Mouse (Mus musculus) effector memory CD4-positive, alpha-beta T cell, adult 5 months (primary cell): ENCODE measurements around the gene Fam168a. TPM values are rescaled to one million over a fixed set of nuclear protein-coding genes. Genes with fewer than 3 reads are reported as not detected.

ENCODE experiments used
- polyA plus RNA-seq: library from polyadenylated mRNA; unstranded; fragments of 100-300 nt; shearing (Covaris generic); gene quantifications from one replicate; pipeline ENCODE4 v1.2.1, GENCODE M21; 2017

The Fam168a gene
- 20.4 TPM for polyA plus RNA-seq

GRCm38 (mm10) chr7:100706143-100706841 is at the start of gene Fam168a:
Gene Fam168a, plus strand, starts transcription at chr7:100706635.

DNA sequence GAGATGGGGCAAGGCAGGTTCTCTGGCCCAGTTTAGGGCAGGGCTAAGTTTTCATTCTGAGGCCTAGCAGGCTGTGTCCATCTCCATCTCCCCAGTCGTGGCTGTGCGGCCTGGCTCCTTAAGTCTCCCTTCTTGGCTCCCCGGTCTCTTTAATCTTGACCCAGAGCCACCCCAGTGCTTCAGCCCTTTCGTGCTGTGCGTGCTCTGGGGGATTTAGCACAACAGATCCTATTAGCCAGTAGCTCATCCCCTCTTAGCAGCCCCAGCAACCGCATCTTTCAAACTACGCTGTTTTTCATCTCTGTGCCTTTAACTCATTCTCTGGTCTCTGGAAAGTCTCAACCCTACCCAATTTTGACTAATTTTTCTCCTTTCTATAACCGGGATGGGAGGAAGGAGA is 44.2 kb upstream of the Fam168a start, which contains the start of gene Plekhb1:
Gene Plekhb1 (minus strand): TSS at position 184 of the 400 bp plus-strand sequence.

DNA sequence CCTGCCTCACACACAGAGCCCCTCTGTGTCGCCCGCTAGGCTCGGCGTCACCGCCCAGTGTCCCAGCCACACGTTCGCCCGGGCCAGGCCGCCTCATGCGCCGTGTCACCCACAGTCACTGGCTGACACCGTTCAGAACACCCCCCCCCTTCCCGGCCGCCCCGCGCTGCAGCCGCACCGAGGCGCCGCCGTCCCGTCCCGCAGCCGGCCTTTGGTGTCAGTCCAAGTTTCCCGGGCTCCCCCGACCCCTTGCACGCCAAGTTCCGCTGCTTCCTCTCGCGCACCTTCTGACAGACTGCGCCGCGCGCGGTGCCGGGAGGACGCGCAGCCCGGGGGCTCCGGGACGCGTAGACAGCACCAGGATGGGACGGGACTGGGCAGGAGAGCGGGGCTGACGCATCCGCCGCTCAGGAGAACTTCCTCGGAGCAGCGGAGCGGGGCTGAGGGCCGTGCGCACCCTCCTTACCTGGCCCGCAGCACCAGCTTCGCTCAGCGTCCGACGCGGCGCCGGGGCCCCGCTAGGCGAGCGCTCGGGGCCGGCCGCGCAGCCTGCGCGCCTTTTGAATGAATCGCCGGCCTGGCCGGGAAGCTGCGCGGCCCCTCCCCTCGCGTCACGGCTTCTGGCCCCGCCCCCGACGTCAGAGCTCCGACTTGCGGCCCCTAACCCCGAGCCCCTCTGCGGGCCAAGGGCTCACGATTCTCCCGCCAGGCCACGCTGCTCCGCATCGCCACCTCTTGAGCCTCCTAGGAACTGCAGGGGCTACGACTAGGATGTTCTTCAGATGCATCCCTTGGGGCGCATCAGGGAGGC is 156.6 kb downstream of the Fam168a start, which contains the start of gene Relt:
Gene Relt (minus strand): TSS at position 619 of the 811 bp plus-strand sequence.

Other genes with a start within 250 kb of the Fam168a start
- not detected for gene Ucp3, start 233.6 kb upstream of the Fam168a start, polyA plus RNA-seq
- 925 TPM for gene Ucp2, start 213.3 kb upstream of the Fam168a start, polyA plus RNA-seq
- 7.3 TPM for gene Dnajb13, start 191.7 kb upstream of the Fam168a start, polyA plus RNA-seq
- 3.1 TPM for gene Coa4, start 169.6 kb upstream of the Fam168a start, polyA plus RNA-seq
- gene Rab6a, start 99.2 kb upstream of the Fam168a start, polyA plus RNA-seq, result 68.7 TPM
- 38.2 TPM for gene Mrpl48, start 98.3 kb upstream of the Fam168a start, polyA plus RNA-seq
- gene Plekhb1, start 44.2 kb upstream of the Fam168a start, polyA plus RNA-seq, result not detected
- gene Relt, start 156.8 kb downstream of the Fam168a start, polyA plus RNA-seq, result 13.4 TPM
- not detected for gene Arhgef17, start 225.5 kb downstream of the Fam168a start, polyA plus RNA-seq